Mouse (Mus musculus) erythroblast, embryonic 14.5 days (primary cell): ENCODE data around the gene Hic1. TPM values are rescaled to one million over a fixed set of nuclear protein-coding genes. Genes with fewer than 3 reads are reported as not detected.

Source experiments
- H3K27me3 ChIP-seq: 2 replicates; pipeline ENCODE4 v1.6.1; 2012; ENCODE audit warnings: inconsistent platforms; ENCODE audit not compliant: control insufficient read depth
- H3K36me3 ChIP-seq: 2 replicates; pipeline ENCODE4 v1.6.1; 2012; ENCODE audit warnings: mild to moderate bottlenecking, inconsistent platforms; ENCODE audit not compliant: control insufficient read depth
- H3K4me1 ChIP-seq: 2 replicates; pipeline ENCODE4 v1.6.1; 2012; ENCODE audit warnings: inconsistent platforms; ENCODE audit not compliant: control insufficient read depth
- H3K4me3 ChIP-seq: replicated peaks from 2 replicates; pipeline ENCODE3; 2012; ENCODE audit warnings: moderate library complexity, mild to moderate bottlenecking, inconsistent platforms
- H3K9me3 ChIP-seq: 2 replicates; pipeline ENCODE4 v1.6.1; 2012; ENCODE audit warnings: low read length, inconsistent platforms, mixed read lengths; ENCODE audit not compliant: control insufficient read depth
- GATA1 ChIP-seq: IDR thresholded peaks from 2 replicates; pipeline ENCODE4 v1.6.1; 2012; ENCODE audit warnings: low read length, inconsistent platforms, mixed read lengths
- TAL1 ChIP-seq: IDR thresholded peaks from 3 replicates; pipeline ENCODE4 v1.6.1; 2012; ENCODE audit warnings: low read length, inconsistent platforms, mixed read lengths
- polyA plus RNA-seq: library from polyadenylated mRNA; stranded (reverse); fragments of >175 nt; gene quantifications from 2 replicates; pipeline ENCODE4 v1.2.3, GENCODE M21; 2012

Gene Hic1
- polyA plus RNA-seq, 1 experiment: 0.02 TPM

GRCm38 (mm10) chr11:75204472-75204871, 35.2 kb upstream of the Hic1 start:
- Histone ChIP-seq H3K4me1 (peaks cover 16% of the 10 kb centered on the region), H3K4me3 (no peak overlapping the region), H3K9me3 (no peaks in the 10 kb centered on the region), H3K36me3 (no peaks in the 10 kb centered on the region), H3K27me3 (peaks cover 20% of the 10 kb centered on the region)
- no peak for TF ChIP-seq GATA1
- TF ChIP-seq TAL1: no peak

DNA sequence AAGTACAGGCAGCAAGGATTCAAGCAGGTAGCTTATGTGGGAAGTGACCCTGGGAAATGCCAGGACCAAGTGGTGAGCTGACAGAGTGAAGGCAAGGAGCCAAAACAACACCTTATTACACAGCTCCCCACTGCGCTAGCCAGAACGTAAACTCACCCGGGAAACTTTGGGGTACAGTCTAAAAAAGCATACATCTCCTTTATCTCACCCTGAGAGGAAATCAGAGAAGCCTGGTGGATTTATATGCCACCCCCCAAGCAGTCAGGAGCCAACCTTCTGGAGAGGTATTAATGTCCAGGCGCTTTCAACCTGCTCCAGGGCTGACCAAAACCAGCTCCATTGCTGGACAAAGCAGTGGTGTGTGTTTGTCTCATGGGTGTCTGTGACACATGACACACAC, 34.6 kb upstream of the Hic1 start:
- TF ChIP-seq GATA1: no peak
- H3K27me3 ChIP-seq: peaks cover 26% of the 10 kb centered on the region
- H3K36me3 ChIP-seq: no peaks in the 10 kb centered on the region
- no peak overlapping the region for H3K4me3 ChIP-seq
- no peaks in the 10 kb centered on the region for H3K9me3 ChIP-seq
- peaks cover 11% of the 10 kb centered on the region for H3K4me1 ChIP-seq

- Histone ChIP-seq H3K4me1 (peaks cover 12% of the 10 kb centered on the region), H3K27me3 (peaks cover 48% of the 10 kb centered on the region), H3K4me3 (no peak overlapping the region)
These were observed 32.4 kb upstream of the Hic1 start for GRCm38 (mm10) chr11:75201721-75202120.

DNA sequence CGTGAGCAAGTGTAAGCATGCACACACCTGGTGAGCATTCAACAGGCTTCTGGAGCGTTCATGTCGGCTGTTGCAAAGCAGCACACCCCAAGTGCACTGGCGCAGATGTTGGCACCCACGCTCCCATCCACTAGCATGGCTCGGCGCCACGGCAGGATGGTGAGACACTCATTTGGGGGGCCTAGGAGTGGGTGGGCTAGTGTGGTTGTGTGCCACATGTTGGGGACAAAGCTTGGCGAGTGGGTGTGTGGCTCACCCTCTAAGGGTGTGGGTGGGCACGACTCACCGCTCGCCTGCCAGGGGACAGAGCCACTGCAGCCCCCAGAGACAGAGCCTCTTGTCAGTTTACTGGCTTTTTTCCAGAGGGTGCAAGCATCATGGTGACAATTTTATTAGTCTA, 31.6 kb upstream of the Hic1 start:
- peaks cover 56% of the 10 kb centered on the region for H3K27me3 ChIP-seq
- H3K9me3 ChIP-seq: no peaks in the 10 kb centered on the region
- no peaks in the 10 kb centered on the region for H3K36me3 ChIP-seq
- H3K4me1 ChIP-seq: peaks cover 11% of the 10 kb centered on the region
- H3K4me3 ChIP-seq: no peak overlapping the region
- TF ChIP-seq GATA1: no peak
- no peak for TF ChIP-seq TAL1

More at GRCm38 (mm10) chr11:75201721-75202120, 32.4 kb upstream of the Hic1 start:
- H3K9me3 ChIP-seq: no peaks in the 10 kb centered on the region
- no peaks in the 10 kb centered on the region for H3K36me3 ChIP-seq
- no peak for TF ChIP-seq TAL1
- no peak for TF ChIP-seq GATA1

DNA sequence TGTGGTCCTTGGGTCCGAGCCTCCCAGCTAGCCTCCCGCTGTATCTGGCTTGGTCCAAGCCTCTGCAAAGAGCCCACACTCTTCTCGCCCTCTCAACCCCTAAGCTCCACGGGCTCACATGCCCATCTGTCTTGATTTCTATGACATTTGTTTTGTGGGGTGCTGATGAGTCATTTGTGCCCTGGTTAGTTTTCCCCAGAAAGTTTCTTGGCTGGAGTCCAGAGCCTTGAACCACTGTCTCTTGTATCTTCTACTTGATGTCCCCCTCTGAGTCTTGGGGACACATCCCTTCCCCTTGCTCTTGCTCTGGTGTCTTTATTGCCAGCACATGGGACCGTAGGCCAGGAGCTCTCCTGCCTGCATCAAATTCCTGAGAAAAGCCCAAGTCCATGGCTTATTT, 30.6 kb upstream of the Hic1 start:
- TF ChIP-seq GATA1: no peak
- TF ChIP-seq TAL1: no peak
- H3K9me3 ChIP-seq: peaks cover 3% of the 10 kb centered on the region; the same call in 1 of the 2 replicates

DNA sequence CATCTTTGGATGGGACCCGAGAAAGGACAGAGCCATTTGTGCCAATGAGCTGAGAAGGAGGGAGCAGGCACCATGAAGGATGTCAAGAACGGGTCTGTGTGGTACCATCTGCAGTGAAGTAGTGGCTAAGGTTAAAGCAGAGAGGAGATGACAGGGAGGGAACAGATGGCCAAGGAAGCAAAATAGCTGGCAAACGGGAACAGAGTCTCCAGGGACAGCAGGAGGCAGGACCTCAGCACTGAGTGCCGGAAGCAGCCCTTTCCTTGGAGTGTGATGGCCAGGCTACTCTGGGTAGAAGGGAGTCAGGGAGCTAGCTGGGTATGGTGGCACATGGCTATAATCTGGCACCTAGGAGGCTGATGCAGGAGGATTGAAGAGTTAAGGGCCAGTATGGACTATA, 29.5 kb upstream of the Hic1 start:
- Histone ChIP-seq H3K27me3 (peaks cover 75% of the 10 kb centered on the region), H3K4me1 (peaks cover 21% of the 10 kb centered on the region), H3K9me3 (peaks cover 14% of the 10 kb centered on the region; the same call in 1 of the 2 replicates), H3K36me3 (no peaks in the 10 kb centered on the region), H3K4me3 (no peak overlapping the region)
- TF ChIP-seq GATA1: no peak
- TF ChIP-seq TAL1: no peak

More for the DNA sequence above, 30.6 kb upstream of the Hic1 start:
- H3K36me3 ChIP-seq: no peaks in the 10 kb centered on the region
- no peak overlapping the region for H3K4me3 ChIP-seq
- peaks cover 10% of the 10 kb centered on the region for H3K4me1 ChIP-seq
- peaks cover 65% of the 10 kb centered on the region for H3K27me3 ChIP-seq

GRCm38 (mm10) chr11:75197956-75198355, 28.6 kb upstream of the Hic1 start:
- Histone ChIP-seq H3K4me3 (no peak overlapping the region), H3K36me3 (no peaks in the 10 kb centered on the region), H3K4me1 (peaks cover 28% of the 10 kb centered on the region), H3K9me3 (peaks cover 18% of the 10 kb centered on the region; the same call in 1 of the 2 replicates), H3K27me3 (peaks cover 82% of the 10 kb centered on the region)
- TF ChIP-seq GATA1: no peak
- TF ChIP-seq TAL1: no peak

- Histone ChIP-seq H3K4me3 (no peak overlapping the region), H3K36me3 (no peaks in the 10 kb centered on the region), H3K4me1 (peaks cover 27% of the 10 kb centered on the region), H3K27me3 (peaks cover 97% of the 10 kb centered on the region), H3K9me3 (peaks cover 18% of the 10 kb centered on the region; the same call in 1 of the 2 replicates)
- TF ChIP-seq GATA1 (no peak), TAL1 (no peak)
These were observed 26.8 kb upstream of the Hic1 start for GRCm38 (mm10) chr11:75196131-75196530.

GRCm38 (mm10) chr11:75194850-75195461, 25.6 kb upstream of the Hic1 start:
- H3K27me3 ChIP-seq: peaks cover 94% of the 10 kb centered on the region
- TF ChIP-seq TAL1: no peak
- TF ChIP-seq GATA1: no peak

More at GRCm38 (mm10) chr11:75194850-75195461, 25.6 kb upstream of the Hic1 start:
- Histone ChIP-seq H3K4me1 (peaks cover 39% of the 10 kb centered on the region), H3K36me3 (no peaks in the 10 kb centered on the region), H3K9me3 (peaks cover 18% of the 10 kb centered on the region; the same call in 1 of the 2 replicates), H3K4me3 (peak overlapping the region; percentile 7)
